Mouse (Mus musculus) testis, adult 2 months (tissue): ENCODE data around the gene D11Wsu47e.

ENCODE experiments used
- CTCF ChIP-seq: fragments of 200-500 bp; IDR thresholded peaks from 2 replicates; pipeline ENCODE4 v1.5.1; 2012; ENCODE audit warnings: low read depth, mild to moderate bottlenecking, inconsistent platforms, low read length, moderate library complexity; ENCODE audit not compliant: control insufficient read depth, insufficient read depth, insufficient replicate concordance
- POLR2A ChIP-seq: fragments of 200-500 bp; IDR thresholded peaks from 2 replicates; pipeline ENCODE4 v1.6.1; 2012; ENCODE audit warnings: low read depth, mild to moderate bottlenecking, inconsistent platforms, low read length, moderate library complexity; ENCODE audit not compliant: control insufficient read depth

- TF ChIP-seq POLR2A (no peak), CTCF (no peak)
Measured at GRCm38 (mm10) chr11:113645181-113645580, 39.0 kb upstream of the D11Wsu47e start.
